Mouse (Mus musculus) kidney, adult 2 months (tissue): Measurements from ENCODE around the gene Npdc1.

Experiments used
- CTCF ChIP-seq: fragments of 200-500 bp; conservative IDR thresholded peaks from 2 replicates; pipeline ENCODE4 v1.5.1; 2011; ENCODE audit warnings: low read depth, mild to moderate bottlenecking, control low read depth, low read length, moderate library complexity, mixed read lengths; ENCODE audit not compliant: insufficient read depth, insufficient read length
- POLR2A ChIP-seq: fragments of 200-500 bp; IDR thresholded peaks from one replicate; pipeline ENCODE4 v1.6.1; 2011; ENCODE audit warnings: low read depth, low read length, control low read depth

DNA sequence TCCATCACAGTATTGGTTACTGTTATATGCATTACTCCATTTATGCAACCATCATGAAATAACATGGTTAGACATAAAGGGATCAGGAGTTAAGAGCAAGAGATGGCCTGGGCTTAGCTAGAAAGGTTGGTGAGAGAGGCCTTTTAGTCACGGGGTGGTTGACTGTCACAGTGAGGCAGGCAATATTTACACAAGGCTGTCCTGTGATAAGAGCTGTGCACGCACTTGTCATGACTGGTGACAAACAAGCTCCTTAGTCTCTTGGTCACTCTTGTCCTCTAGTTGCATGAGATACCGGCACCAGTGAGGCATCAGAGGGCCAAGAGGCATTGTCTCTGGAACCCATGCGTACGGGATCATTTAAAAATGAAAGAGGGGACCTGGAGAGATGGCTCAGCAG is 14.7 kb upstream of the Npdc1 start:
- TF ChIP-seq CTCF (no peak), POLR2A (no peak)
